Mouse (Mus musculus) ES-E14 (cell line): ENCODE measurements around the gene Atp13a3.

Source experiments
- CHD2 ChIP-seq: IDR thresholded peaks from 2 replicates; pipeline ENCODE4 v1.6.1; 2014; ENCODE audit warnings: mild to moderate bottlenecking, low read depth, low read length, inconsistent platforms
- HCFC1 ChIP-seq: IDR thresholded peaks from 2 replicates; pipeline ENCODE4 v1.6.1; 2012; ENCODE audit warnings: low read length, inconsistent platforms, borderline replicate concordance; ENCODE audit not compliant: insufficient read depth
- MAFK ChIP-seq: IDR thresholded peaks from 2 replicates; pipeline ENCODE4 v1.6.1; 2014; ENCODE audit warnings: mild to moderate bottlenecking, low read depth, low read length, inconsistent platforms; ENCODE audit not compliant: insufficient read depth
- ZC3H11A ChIP-seq: IDR thresholded peaks from 2 replicates; pipeline ENCODE4 v1.6.1; 2012; ENCODE audit warnings: low read depth, mild to moderate bottlenecking, inconsistent platforms, low read length, borderline replicate concordance
- ZNF384 ChIP-seq: IDR thresholded peaks from 2 replicates; pipeline ENCODE4 v1.6.1; 2012; ENCODE audit warnings: low read depth, low read length, inconsistent platforms

- TF ChIP-seq ZC3H11A: no peak
- TF ChIP-seq CHD2: no peak
- TF ChIP-seq ZNF384: no peak
- TF ChIP-seq MAFK: no peak
- no peak for TF ChIP-seq HCFC1
These were observed 29.6 kb upstream of the Atp13a3 start for GRCm38 (mm10) chr16:30435393-30435792.
